Mouse (Mus musculus) neural tube, embryonic 13.5 days (tissue): Measurements from ENCODE around the gene Noa1. TPM values are rescaled to one million over a fixed set of nuclear protein-coding genes. Genes with fewer than 3 reads are reported as not detected.

Experiments used
- ATAC-seq: fragments of 200-750 bp; cut with Nextera tagmentation; 2 replicates; pipeline ENCODE4 v1.8.0; 2017; ENCODE audit warnings: low read depth, mild to moderate bottlenecking, moderate TSS enrichment, moderate library complexity
- H3K27ac ChIP-seq: fragments of 300-500 bp; sonication (generic); replicated peaks from 2 replicates; pipeline ENCODE4 v1.5.1; 2015; ENCODE audit warnings: moderate library complexity, mild to moderate bottlenecking, inconsistent platforms
- H3K27me3 ChIP-seq: fragments of 300-500 bp; sonication (generic); 2 replicates; pipeline ENCODE4 v1.6.1; 2015; ENCODE audit warnings: mild to moderate bottlenecking, inconsistent platforms
- H3K36me3 ChIP-seq: fragments of 300-500 bp; sonication (generic); 2 replicates; pipeline ENCODE4 v1.6.1; 2015; ENCODE audit warnings: mild to moderate bottlenecking, inconsistent platforms
- H3K4me1 ChIP-seq: fragments of 300-500 bp; sonication (generic); replicated peaks from 2 replicates; pipeline ENCODE4 v1.6.1; 2015; ENCODE audit warnings: inconsistent platforms
- H3K4me2 ChIP-seq: fragments of 300-500 bp; sonication (generic); 2 replicates; pipeline ENCODE4 v1.6.1; 2015; ENCODE audit warnings: inconsistent platforms, mild to moderate bottlenecking, moderate library complexity
- H3K4me3 ChIP-seq: fragments of 300-500 bp; sonication (generic); 2 replicates; pipeline ENCODE4 v1.5.1; 2015; ENCODE audit warnings: mild to moderate bottlenecking, inconsistent platforms
- H3K9ac ChIP-seq: fragments of 300-500 bp; sonication (generic); 2 replicates; pipeline ENCODE4 v1.6.1; 2015; ENCODE audit warnings: moderate library complexity, mild to moderate bottlenecking, inconsistent platforms
- H3K9me3 ChIP-seq: fragments of 300-500 bp; sonication (generic); 2 replicates; pipeline ENCODE4 v1.6.1; 2016; ENCODE audit warnings: inconsistent platforms
- WGBS: fragments of 180-500 bp; shearing (Covaris S2); methylation state at CpG from one replicate; pipeline ENCODE4 v1.1.7; 2015; 5-methylcytosine and 5-hydroxymethylcytosine counted together
- polyA plus RNA-seq: library from polyadenylated mRNA; unstranded; fragments of >200 nt; fragmentation: Nextera tagmentation; extraction: Ambion mirVana; gene quantifications from 2 replicates; pipeline ENCODE4 v1.2.1, GENCODE M21; 2015

Noa1 gene
- 34.4 and 36.0 TPM in 2 replicates for polyA plus RNA-seq

DNA sequence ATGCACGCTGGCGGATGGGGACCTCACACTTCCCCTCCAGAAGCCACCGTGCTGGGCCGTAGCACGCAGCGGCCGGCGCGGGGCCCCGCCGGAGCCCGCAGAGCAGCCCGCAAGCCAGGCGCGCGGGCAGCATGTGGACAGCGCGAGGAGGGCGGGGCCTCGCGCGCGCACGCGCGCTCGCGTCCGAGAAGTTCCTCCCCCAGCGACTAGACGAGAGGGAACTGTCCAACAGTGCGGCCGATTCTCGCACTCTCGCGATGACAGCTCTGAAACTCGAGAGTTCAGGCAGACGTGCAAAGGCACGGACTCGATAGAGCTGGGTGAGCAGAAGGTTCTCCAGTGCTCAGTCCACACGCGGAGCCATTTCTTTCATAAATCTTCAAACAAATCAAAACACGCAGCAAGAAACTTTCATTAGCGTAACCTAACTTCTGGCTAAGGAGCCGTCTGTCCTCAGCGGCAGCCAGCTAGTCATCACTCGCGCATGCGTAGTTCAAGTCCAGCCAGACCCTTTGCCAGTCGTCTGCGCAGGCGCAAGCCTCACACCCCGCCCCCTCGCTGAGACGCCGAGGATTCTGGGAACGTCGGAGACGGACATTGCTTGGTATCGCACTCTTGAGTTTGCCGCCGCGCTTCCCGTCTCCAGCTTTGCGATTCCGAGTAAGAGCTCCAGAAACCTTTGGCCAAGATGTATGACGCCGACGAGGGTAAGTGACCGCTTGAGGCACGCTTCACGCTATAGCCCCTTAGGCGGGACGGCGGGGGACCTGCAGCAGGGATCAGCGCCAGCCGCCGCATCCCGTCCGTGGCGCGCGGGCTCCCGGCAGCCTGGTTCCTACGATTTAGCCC is at the start of gene Noa1, which contains the start of gene Polr2b:
TSS of gene Noa1 (minus strand) at position 161 of the 849 bp plus-strand sequence.
TSS of gene Polr2b (plus strand) at position 224 of the 849 bp plus-strand sequence.
- Histone ChIP-seq H3K36me3 (peaks cover 43% of the 10 kb centered on the region), H3K27ac (peak within 1 kb of the TSS; percentile 90), H3K9me3 (no peaks in the 10 kb centered on the region), H3K4me2 (peak within 1 kb of the TSS; percentile 100), H3K4me3 (peak within 1 kb of the TSS; percentile 99), H3K27me3 (no peaks in the 10 kb centered on the region), H3K9ac (peak within 1 kb of the TSS; percentile 92), H3K4me1 (peaks cover 32% of the 10 kb centered on the region)
- peak; percentile 97 for ATAC-seq
- under 1% methylated on average over 85 of the region's 85 CpGs for WGBS

DNA sequence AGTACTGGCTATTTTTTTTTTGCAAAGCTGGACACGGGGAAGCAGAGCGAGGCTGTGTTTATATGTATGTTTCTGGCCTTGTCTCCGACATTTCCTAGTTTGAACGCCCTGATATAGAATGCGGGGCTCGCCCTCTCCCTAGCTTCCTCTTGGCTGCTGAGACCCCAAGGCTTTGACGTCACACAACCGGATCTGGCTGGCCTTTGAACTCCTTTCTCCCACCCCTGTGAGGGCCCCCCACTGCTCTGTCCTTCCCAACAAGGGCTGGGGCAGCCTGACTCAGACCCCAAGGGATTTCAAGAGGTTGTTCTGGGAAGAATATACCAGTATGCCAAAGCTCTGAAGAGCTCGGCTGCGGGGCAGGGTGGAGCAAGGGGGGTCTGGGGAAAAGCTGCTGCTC is 48.5 kb upstream of the Noa1 start:
- H3K4me2 ChIP-seq, result peak overlapping the region; percentile 59
- H3K36me3 ChIP-seq, result no peaks in the 10 kb centered on the region
- H3K9ac ChIP-seq, result peak overlapping the region; percentile 62
- H3K9me3 ChIP-seq, result no peaks in the 10 kb centered on the region
- H3K27me3 ChIP-seq, result peaks cover 10% of the 10 kb centered on the region
- H3K4me3 ChIP-seq, result peak overlapping the region; percentile 34
- H3K4me1 ChIP-seq, result peaks cover 27% of the 10 kb centered on the region
- H3K27ac ChIP-seq, result peak overlapping the region; percentile 19; the same call in 1 of the 2 replicates
- ATAC-seq, result peak; percentile 58
- 6% methylated on average over 10 of the region's 10 CpGs for WGBS

DNA sequence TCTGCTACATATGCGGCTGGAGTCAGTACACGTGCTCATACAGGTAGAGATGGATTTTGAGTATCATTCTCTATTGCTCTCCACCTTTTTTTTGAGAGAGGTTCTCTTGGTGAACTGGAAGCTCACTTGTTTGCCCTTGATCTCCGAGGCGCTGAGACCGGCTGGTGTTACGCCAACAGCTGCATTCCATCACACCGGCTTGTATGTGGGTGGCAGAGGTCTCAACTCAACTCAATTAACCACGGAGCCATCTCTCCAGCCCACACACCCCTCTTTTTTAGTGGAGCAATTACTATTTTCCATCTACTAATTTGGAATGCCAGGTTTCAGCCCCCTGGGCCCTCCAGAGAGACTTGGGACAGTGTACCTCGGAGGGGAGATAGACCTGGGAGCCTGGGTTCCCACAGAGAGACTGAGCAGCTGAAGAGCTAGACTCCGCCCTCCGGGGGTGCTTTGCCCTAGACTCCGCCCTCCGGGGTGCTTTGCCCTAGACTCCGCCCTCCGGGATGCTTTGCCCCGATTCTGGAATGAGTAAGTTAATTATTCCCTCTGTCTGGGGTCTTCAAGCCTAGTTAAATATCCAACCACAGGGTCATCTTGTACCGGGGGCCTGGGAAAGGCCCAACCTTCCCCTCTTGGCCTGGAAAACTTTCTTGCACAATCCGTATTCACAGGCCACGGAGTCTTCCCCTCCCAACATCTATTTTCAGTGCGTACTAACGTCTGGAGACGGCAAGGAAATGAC is 47.7 kb upstream of the Noa1 start:
- Histone ChIP-seq H3K27me3 (peaks cover 10% of the 10 kb centered on the region), H3K4me1 (peaks cover 27% of the 10 kb centered on the region), H3K36me3 (no peaks in the 10 kb centered on the region), H3K4me2 (peak overlapping the region; percentile 59), H3K27ac (peak overlapping the region; percentile 6), H3K9ac (peak overlapping the region; percentile 62), H3K9me3 (no peaks in the 10 kb centered on the region), H3K4me3 (peak overlapping the region; percentile 34)
- ATAC-seq, result peak; percentile 57
- WGBS, result 17% methylated on average over 22 of the region's 22 CpGs

DNA sequence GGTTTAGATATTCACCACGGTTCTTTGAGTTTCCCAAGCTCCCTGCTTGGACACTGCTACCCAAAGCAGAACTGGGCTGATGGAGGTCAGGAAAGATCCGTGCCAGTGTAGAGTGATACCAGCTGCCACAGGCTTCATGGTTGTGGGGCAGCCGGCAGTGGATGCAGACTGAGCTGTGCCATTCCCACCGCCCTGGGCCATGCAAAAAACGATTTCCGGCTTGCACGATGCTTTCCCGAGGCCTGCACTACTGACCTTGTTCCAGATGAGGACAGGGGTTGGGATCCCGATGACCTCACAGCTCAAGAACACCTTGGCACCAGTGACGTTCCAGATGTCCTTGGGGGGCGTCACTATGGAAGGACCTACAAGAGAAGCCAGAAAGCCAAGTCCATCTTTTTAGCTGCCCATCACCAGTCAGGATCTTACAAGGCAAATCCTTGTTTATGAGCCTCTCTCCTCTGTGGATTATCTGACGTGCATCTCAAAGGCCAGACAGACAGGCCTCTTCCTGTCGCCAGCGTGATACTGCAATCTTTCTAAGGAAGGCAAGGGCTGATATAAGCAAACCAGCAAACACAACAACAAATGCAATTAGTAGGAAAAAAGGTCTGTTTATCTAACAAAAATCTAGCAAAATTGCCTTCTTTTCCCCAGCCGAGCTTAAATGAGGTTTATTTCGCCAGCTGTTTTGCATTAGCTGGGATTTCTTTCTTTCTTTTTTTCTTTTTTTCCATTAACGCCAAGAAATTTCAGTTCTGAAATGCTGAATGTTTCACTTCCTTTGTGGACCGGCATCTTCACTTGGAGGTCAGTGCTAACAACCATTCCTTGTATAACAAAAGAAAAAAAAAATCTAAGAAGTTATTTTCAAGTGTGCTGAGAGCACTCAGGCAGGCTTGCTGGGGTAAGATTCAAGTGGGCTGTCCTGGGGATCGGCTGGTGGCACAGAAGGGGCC is 45.7 kb upstream of the Noa1 start:
- Histone ChIP-seq H3K4me1 (peaks cover 27% of the 10 kb centered on the region), H3K27ac (no peak overlapping the region), H3K9me3 (no peaks in the 10 kb centered on the region), H3K4me3 (no peak overlapping the region), H3K4me2 (no peak overlapping the region), H3K9ac (no peak overlapping the region), H3K27me3 (peaks cover 10% of the 10 kb centered on the region), H3K36me3 (peaks cover 7% of the 10 kb centered on the region)
- no peak for ATAC-seq
- WGBS, result 82% methylated on average over 19 of the region's 19 CpGs

DNA sequence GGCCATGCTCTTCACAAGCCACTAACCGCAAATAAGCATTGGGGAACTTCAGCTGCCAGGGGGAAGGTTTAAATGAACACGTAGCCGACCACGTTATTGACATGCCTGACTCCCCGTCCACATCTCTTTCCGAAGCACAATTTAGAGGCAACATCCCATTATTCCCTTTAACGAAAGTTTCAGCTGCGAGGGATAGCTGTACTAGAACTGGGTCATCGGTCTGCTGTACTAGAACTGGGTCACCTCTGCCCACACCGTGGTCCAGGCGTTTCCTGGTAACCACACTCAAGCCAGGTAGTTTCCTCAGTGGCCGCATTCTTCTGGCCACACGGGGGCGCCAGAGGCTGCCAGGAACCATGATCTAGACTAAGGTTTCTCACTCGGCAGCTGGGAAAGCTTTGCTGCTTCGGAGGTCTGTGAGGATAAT is 44.5 kb upstream of the Noa1 start:
- 7% methylated on average over 16 of the region's 16 CpGs for WGBS
- Histone ChIP-seq H3K4me3 (peak overlapping the region; percentile 22), H3K9me3 (no peaks in the 10 kb centered on the region), H3K4me1 (peaks cover 27% of the 10 kb centered on the region), H3K27ac (no peak overlapping the region), H3K4me2 (peak overlapping the region; percentile 56), H3K9ac (peak overlapping the region; percentile 57), H3K36me3 (peaks cover 17% of the 10 kb centered on the region), H3K27me3 (peaks cover 10% of the 10 kb centered on the region)
- peak; percentile 36 for ATAC-seq

DNA sequence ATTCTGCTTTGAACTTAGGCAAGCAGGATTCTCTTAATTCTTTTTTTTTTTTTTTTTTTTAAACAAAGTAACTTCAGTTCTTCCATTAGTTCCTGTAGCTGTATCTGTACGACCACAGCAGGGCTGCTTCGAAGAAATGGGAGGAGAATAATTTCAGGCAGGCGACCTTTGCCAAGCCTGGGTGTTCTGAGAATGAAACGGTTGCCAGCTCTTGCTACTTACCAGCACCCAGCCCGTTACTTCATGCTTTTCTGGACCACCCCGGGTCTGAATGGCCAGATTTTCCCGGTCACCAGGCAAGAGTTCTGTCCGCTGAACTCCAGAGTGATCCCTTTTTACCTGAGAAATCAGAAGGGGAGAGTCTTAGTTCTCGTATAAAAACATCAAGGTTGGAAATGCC is 41.8 kb upstream of the Noa1 start:
- Histone ChIP-seq H3K9ac (no peak overlapping the region), H3K4me1 (peaks cover 12% of the 10 kb centered on the region), H3K4me2 (no peak overlapping the region), H3K27ac (no peak overlapping the region), H3K27me3 (peaks cover 6% of the 10 kb centered on the region), H3K36me3 (peaks cover 43% of the 10 kb centered on the region), H3K4me3 (no peak overlapping the region), H3K9me3 (no peaks in the 10 kb centered on the region)
- ATAC-seq, result no peak
- WGBS, result 75% methylated on average over 9 of the region's 9 CpGs

DNA sequence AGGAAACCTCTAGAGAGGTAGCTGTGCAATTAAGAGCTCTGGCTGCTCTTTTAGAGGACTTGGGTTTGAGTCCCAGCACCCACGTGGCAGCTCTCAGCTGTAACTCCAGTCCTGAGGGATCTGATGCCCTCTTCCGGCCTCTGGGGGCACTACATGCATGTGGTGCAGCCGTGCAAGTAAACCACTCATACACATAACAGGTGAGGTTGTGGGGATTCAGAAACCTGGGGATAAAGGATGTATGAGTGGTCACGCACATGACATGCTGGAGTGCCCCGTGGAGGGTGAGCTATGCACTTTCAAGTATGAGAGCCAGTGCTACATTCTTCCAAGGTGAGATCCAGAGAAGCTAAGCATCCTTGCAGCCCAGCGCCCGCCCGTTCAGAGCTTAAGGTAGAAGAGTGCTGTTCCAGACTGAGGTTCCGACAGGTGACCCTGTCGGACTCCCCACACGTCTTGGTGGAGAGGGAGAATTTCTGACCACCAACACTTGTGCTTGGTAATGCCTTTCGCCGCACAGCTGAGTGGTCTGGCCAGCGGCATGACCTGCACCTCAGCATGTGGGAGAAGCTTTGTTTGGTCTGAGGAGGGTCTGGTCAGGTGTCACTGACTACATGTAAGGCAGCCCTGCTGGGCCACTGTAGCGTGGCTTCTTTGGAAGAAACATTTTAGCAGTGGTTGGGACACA is 40.2 kb upstream of the Noa1 start:
- H3K27ac ChIP-seq, result no peak overlapping the region
- H3K27me3 ChIP-seq, result peaks cover 6% of the 10 kb centered on the region
- WGBS, result 91% methylated on average over 15 of the region's 15 CpGs
- H3K4me1 ChIP-seq, result peaks cover 12% of the 10 kb centered on the region
- H3K36me3 ChIP-seq, result peaks cover 57% of the 10 kb centered on the region
- H3K4me3 ChIP-seq, result no peak overlapping the region
- ATAC-seq, result no peak
- H3K9ac ChIP-seq, result no peak overlapping the region
- H3K4me2 ChIP-seq, result no peak overlapping the region
- H3K9me3 ChIP-seq, result no peaks in the 10 kb centered on the region

DNA sequence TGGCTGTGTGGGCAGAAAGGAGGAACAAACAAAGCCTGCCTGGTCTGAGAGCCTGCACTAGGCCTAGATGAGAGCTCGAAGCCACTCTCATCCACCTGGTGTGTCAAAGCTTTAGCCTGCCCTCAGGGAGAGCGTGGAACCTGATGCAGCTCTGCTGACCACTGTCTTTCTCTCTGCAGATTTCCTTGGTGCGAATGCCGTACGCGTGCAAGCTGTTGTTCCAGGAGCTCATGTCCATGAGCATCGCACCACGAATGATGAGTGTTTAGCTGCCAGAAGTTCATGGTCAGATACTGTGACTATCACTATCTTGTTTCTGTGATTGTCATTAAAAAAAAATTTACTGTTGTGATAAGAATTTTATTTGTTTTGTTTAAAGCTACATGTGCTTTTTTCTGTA is 39.0 kb upstream of the Noa1 start:
- Histone ChIP-seq H3K9me3 (no peaks in the 10 kb centered on the region), H3K9ac (no peak overlapping the region), H3K4me1 (peaks cover under 1% of the 10 kb centered on the region), H3K4me3 (no peak overlapping the region), H3K27me3 (peaks cover 5% of the 10 kb centered on the region; the same call in 1 of the 2 replicates), H3K4me2 (no peak overlapping the region), H3K27ac (no peak overlapping the region), H3K36me3 (peaks cover 68% of the 10 kb centered on the region)
- 97% methylated on average over 8 of the region's 8 CpGs for WGBS
- ATAC-seq, result no peak

DNA sequence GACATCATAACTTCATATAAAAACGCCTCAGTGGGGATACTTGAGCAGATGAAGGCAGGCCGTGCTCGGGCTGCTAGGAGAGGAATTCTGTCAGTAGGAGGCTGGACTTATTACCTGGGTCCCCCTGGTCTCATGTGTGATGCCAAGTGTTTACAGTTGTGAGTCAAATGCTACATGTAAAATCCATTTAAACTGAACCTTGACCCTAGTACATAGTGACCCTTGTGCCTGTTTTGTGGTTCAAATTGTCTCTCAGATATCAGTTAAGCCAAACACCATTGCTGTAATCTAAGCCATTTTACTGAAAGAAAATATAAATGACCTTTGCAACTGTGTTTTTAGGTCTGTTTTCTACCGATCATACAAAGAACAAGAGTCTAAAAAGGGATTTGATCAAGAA is 30.1 kb upstream of the Noa1 start:
- Histone ChIP-seq H3K36me3 (peaks cover 97% of the 10 kb centered on the region), H3K27me3 (no peaks in the 10 kb centered on the region), H3K27ac (no peak overlapping the region), H3K4me2 (no peak overlapping the region), H3K9me3 (no peaks in the 10 kb centered on the region), H3K4me1 (no peaks in the 10 kb centered on the region), H3K4me3 (no peak overlapping the region), H3K9ac (no peak overlapping the region)
- WGBS, result 91% methylated on average over 4 of the region's 4 CpGs
- ATAC-seq, result no peak

DNA sequence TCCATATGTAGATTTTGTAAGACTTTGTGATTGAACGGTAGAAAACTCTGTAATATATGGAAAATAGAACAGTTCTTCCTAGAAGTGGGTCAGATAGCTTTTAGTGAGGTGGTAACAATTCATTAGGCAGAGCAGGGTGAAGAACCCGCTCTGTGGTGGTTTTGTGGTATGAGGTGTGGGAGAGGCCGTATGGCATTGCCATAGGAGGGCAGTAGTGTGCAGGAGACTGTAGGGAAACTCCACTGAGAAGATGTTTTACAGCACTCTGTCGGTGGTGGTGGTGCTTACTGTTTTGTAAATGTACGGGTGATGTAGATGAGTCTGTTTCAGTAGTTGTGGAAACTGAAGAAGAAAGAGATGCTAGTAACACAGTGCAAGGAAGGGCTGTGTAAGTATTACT is 20.3 kb upstream of the Noa1 start:
- no peak overlapping the region for H3K4me2 ChIP-seq
- no peak overlapping the region for H3K9ac ChIP-seq
- WGBS, result 80% methylated on average over 5 of the region's 5 CpGs
- H3K4me3 ChIP-seq, result no peak overlapping the region
- H3K27me3 ChIP-seq, result no peaks in the 10 kb centered on the region
- no peaks in the 10 kb centered on the region for H3K4me1 ChIP-seq
- no peak overlapping the region for H3K27ac ChIP-seq
- no peak for ATAC-seq
- H3K9me3 ChIP-seq, result no peaks in the 10 kb centered on the region
- H3K36me3 ChIP-seq, result peaks cover 91% of the 10 kb centered on the region

DNA sequence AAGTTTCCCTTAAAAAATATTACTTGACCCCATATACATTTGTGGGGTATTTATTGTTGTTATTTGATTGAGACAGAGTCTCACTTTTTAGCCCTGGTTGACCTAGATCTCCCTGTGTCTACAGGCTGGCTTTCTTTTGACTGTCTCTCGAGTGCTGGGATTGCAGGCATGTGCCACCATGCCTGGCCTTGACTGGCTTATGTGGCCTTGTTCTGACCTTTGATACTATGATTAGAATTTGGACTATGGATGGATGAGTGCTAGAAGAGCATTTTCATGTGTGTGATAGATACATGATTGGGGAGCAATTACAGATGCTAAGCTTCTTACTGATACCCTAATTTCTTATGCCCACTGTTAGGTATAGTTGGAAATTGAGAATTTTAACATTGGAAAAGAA is 15.1 kb upstream of the Noa1 start:
- Histone ChIP-seq H3K27ac (no peak overlapping the region), H3K4me1 (no peaks in the 10 kb centered on the region), H3K4me3 (no peak overlapping the region), H3K9me3 (no peaks in the 10 kb centered on the region), H3K36me3 (peaks cover 93% of the 10 kb centered on the region), H3K9ac (no peak overlapping the region), H3K4me2 (no peak overlapping the region), H3K27me3 (no peaks in the 10 kb centered on the region)
- ATAC-seq, result no peak
- 85% methylated on average over 1 of the region's 1 CpGs for WGBS
